23 mouse cellular contexts compared by ENCODE assay signal in genomic region chr9:111822094-111822493, GRCm38 (mm10).
A peak's percentile ranks its signal among the peaks of the same experiment; 100 is the strongest.
DNase-seq lines count a peak whose midpoint lies in the region; ATAC-seq lines count a peak whose summit lies in the region.
"Had no signal": no experiment of that assay in that cellular context is flagged by ENCODE, and none has a peak within 500 bp of the region (broad histone marks: within the 10 kb centered on the region; RNA-seq: fewer than 3 reads in every experiment).

No protein-coding gene starts in this region.

- no peaks in the 10 kb centered on the region for H3K36me3 ChIP-seq in embryonic facial prominence, embryonic 14.5 days (ENCODE audit: control insufficient read depth, insufficient read depth, low read length)
- no peaks in the 10 kb centered on the region for H3K36me3 ChIP-seq in embryonic facial prominence, embryonic 10.5 days (replicated peaks)
- H3K36me3 ChIP-seq in heart, embryonic 10.5 days: no peaks in the 10 kb centered on the region
- no peaks in the 10 kb centered on the region for H3K36me3 ChIP-seq in kidney, embryonic 15.5 days
- H3K36me3 ChIP-seq: hindbrain, embryonic 12.5 days; limb, embryonic 12.5 days; liver, embryonic 13.5 days; stomach, embryonic 15.5 days had no signal

- H3K4me3 ChIP-seq in embryonic facial prominence, embryonic 14.5 days (ENCODE audit: low read depth, low read length): no peak overlapping the region
- H3K4me3 ChIP-seq in embryonic facial prominence, embryonic 10.5 days: no peak overlapping the region
- no peak overlapping the region for H3K4me3 ChIP-seq in heart, embryonic 10.5 days
- no peak overlapping the region for H3K4me3 ChIP-seq in kidney, embryonic 15.5 days (replicated peaks)
- H3K4me3 ChIP-seq: hindbrain, embryonic 12.5 days; limb, embryonic 12.5 days; liver, embryonic 13.5 days; stomach, embryonic 15.5 days had no signal

- H3K27me3 ChIP-seq in embryonic facial prominence, embryonic 14.5 days (replicated peaks; ENCODE audit: control insufficient read depth, insufficient read depth, low read length): no peaks in the 10 kb centered on the region
- no peaks in the 10 kb centered on the region for H3K27me3 ChIP-seq in embryonic facial prominence, embryonic 10.5 days (replicated peaks; ENCODE audit: low read depth, poor library complexity, severe bottlenecking)
- H3K27me3 ChIP-seq in heart, embryonic 10.5 days (ENCODE audit: insufficient read depth, poor library complexity, severe bottlenecking): no peaks in the 10 kb centered on the region
- no peaks in the 10 kb centered on the region for H3K27me3 ChIP-seq in kidney, embryonic 15.5 days
- H3K27me3 ChIP-seq: CH12.LX; hindbrain, embryonic 12.5 days; limb, embryonic 12.5 days; liver, embryonic 13.5 days; stomach, embryonic 15.5 days had no signal

- H3K4me2 ChIP-seq in embryonic facial prominence, embryonic 14.5 days (ENCODE audit: low read depth, low read length): no peak overlapping the region
- H3K4me2 ChIP-seq in kidney, embryonic 15.5 days: no peak overlapping the region
- H3K4me2 ChIP-seq: hindbrain, embryonic 12.5 days; limb, embryonic 12.5 days; liver, embryonic 13.5 days; stomach, embryonic 15.5 days had no signal

- H3K4me1 ChIP-seq in embryonic facial prominence, embryonic 14.5 days (ENCODE audit: control insufficient read depth, insufficient read depth, low read length): no peaks in the 10 kb centered on the region
- no peaks in the 10 kb centered on the region for H3K4me1 ChIP-seq in embryonic facial prominence, embryonic 10.5 days
- H3K4me1 ChIP-seq in heart, embryonic 10.5 days: no peaks in the 10 kb centered on the region
- H3K4me1 ChIP-seq in kidney, embryonic 15.5 days: no peaks in the 10 kb centered on the region
- H3K4me1 ChIP-seq: hindbrain, embryonic 12.5 days; limb, embryonic 12.5 days; liver, embryonic 13.5 days; stomach, embryonic 15.5 days had no signal

- WGBS in embryonic facial prominence, embryonic 14.5 days: 77% methylated on average over 1 of the region's 1 CpGs
- 93% methylated on average over 1 of the region's 1 CpGs for WGBS in embryonic facial prominence, embryonic 10.5 days
- 93% methylated on average over 1 of the region's 1 CpGs for WGBS in heart, embryonic 10.5 days
- 80% methylated on average over 1 of the region's 1 CpGs for WGBS in kidney, embryonic 15.5 days

- peak; percentile 85 for ATAC-seq in embryonic facial prominence, embryonic 14.5 days (ENCODE audit: low read depth)
- no peak for ATAC-seq in kidney, embryonic 15.5 days (replicated peaks; ENCODE audit: low FRiP score)
- ATAC-seq: activated CD4-positive, CD25-positive, alpha-beta regulatory T cell, adult 4 months; forebrain, embryonic 14.5 days; hindbrain, postnatal 0 days; intestine, embryonic 16.5 days had no signal

- H3K9ac ChIP-seq in embryonic facial prominence, embryonic 14.5 days (ENCODE audit: low read depth, low read length): no peak overlapping the region
- no peak overlapping the region for H3K9ac ChIP-seq in kidney, embryonic 15.5 days
- H3K9ac ChIP-seq: hindbrain, embryonic 12.5 days; limb, embryonic 12.5 days; liver, embryonic 13.5 days; stomach, embryonic 15.5 days had no signal

- peak; percentile 88 for DNase-seq in embryonic facial prominence, embryonic 14.5 days (ENCODE audit: low spot score)
- DNase-seq in embryonic facial prominence, embryonic 10.5 days (ENCODE audit: low spot score): no peak
- peak; percentile 8 for DNase-seq in heart, adult 8-10 months (ENCODE audit: low spot score)
- DNase-seq in heart, embryonic 10.5 days (ENCODE audit: low spot score): no peak
- peak; percentile 8 for DNase-seq in kidney, postnatal 10 days
- peak; percentile 23 for DNase-seq in skeletal muscle tissue, adult 2 months (ENCODE audit: low read depth, low spot score)
- no peak for DNase-seq in layer of hippocampus, adult 9-11 months
- DNase-seq: adrenal gland, adult 2 months; cerebellum, adult 2 months; cerebellum, postnatal 14 days; liver, embryonic 13.5 days; lung, adult 2 months; lung, postnatal 10 days; midbrain, embryonic 14.5 days had no signal

- no peaks in the 10 kb centered on the region for H3K9me3 ChIP-seq in embryonic facial prominence, embryonic 14.5 days (ENCODE audit: control insufficient read depth, low read length)
- H3K9me3 ChIP-seq in embryonic facial prominence, embryonic 10.5 days: no peaks in the 10 kb centered on the region
- no peaks in the 10 kb centered on the region for H3K9me3 ChIP-seq in heart, embryonic 10.5 days
- H3K9me3 ChIP-seq in kidney, embryonic 15.5 days (replicated peaks): no peaks in the 10 kb centered on the region
- H3K9me3 ChIP-seq: hindbrain, embryonic 12.5 days; limb, embryonic 12.5 days; liver, embryonic 13.5 days; stomach, embryonic 15.5 days had no signal

- no peak overlapping the region for H3K27ac ChIP-seq in embryonic facial prominence, embryonic 14.5 days (replicated peaks; ENCODE audit: low read depth, low read length)
- no peak overlapping the region for H3K27ac ChIP-seq in embryonic facial prominence, embryonic 10.5 days (replicated peaks)
- no peak overlapping the region for H3K27ac ChIP-seq in heart, embryonic 10.5 days
- no peak overlapping the region for H3K27ac ChIP-seq in kidney, embryonic 15.5 days
- H3K27ac ChIP-seq: hindbrain, embryonic 12.5 days; hindbrain, postnatal 0 days; limb, embryonic 12.5 days; liver, embryonic 13.5 days; stomach, embryonic 15.5 days had no signal

Comparison
In these comparisons a context has a peak if more than half of its experiments do, and no peak if none do; other contexts are left out.
1. DNase-seq: peak in embryonic facial prominence, embryonic 14.5 days (single experiment), heart, adult 8-10 months (single experiment), kidney, postnatal 10 days (single experiment) and skeletal muscle tissue, adult 2 months (single experiment); none in embryonic facial prominence, embryonic 10.5 days (single experiment), heart, embryonic 10.5 days (single experiment) and layer of hippocampus, adult 9-11 months (single experiment).